Mouse (Mus musculus) kidney, embryonic 15.5 days (tissue): ENCODE measurements around the gene Rpgr. TPM values are rescaled to one million over a fixed set of nuclear protein-coding genes. Genes with fewer than 3 reads are reported as not detected.

ENCODE experiments used
- ATAC-seq: fragments of 200-750 bp; cut with Nextera tagmentation; replicated peaks from 2 replicates; pipeline ENCODE4 v1.8.0; 2017; ENCODE audit warnings: moderate TSS enrichment; ENCODE audit not compliant: low FRiP score
- H3K27ac ChIP-seq: fragments of 300-500 bp; sonication (generic); 2 replicates; pipeline ENCODE4 v1.5.1; 2015; ENCODE audit warnings: mild to moderate bottlenecking, inconsistent platforms
- H3K27me3 ChIP-seq: fragments of 300-500 bp; sonication (generic); 2 replicates; pipeline ENCODE4 v1.6.1; 2015; ENCODE audit warnings: inconsistent platforms
- H3K36me3 ChIP-seq: fragments of 300-500 bp; sonication (generic); 2 replicates; pipeline ENCODE4 v1.6.1; 2015; ENCODE audit warnings: inconsistent platforms
- H3K4me1 ChIP-seq: fragments of 300-500 bp; sonication (generic); 2 replicates; pipeline ENCODE4 v1.6.1; 2015; ENCODE audit warnings: inconsistent platforms
- H3K4me2 ChIP-seq: fragments of 300-500 bp; sonication (generic); 2 replicates; pipeline ENCODE4 v1.6.1; 2015; ENCODE audit warnings: moderate library complexity, mild to moderate bottlenecking, inconsistent platforms
- H3K4me3 ChIP-seq: fragments of 300-500 bp; sonication (generic); replicated peaks from 2 replicates; pipeline ENCODE4 v1.5.1; 2015; ENCODE audit warnings: mild to moderate bottlenecking, inconsistent platforms
- H3K9ac ChIP-seq: fragments of 300-500 bp; sonication (generic); 2 replicates; pipeline ENCODE4 v1.6.1; 2015; ENCODE audit warnings: mild to moderate bottlenecking, inconsistent platforms
- H3K9me3 ChIP-seq: fragments of 300-500 bp; sonication (generic); replicated peaks from 2 replicates; pipeline ENCODE4 v1.6.1; 2016; ENCODE audit warnings: inconsistent platforms
- WGBS: fragments of 180-500 bp; shearing (Covaris S2); methylation state at CpG from one replicate; pipeline ENCODE4 v1.1.7; 2015; ENCODE audit warnings: mixed read lengths; 5-methylcytosine and 5-hydroxymethylcytosine counted together
- polyA plus RNA-seq: library from polyadenylated mRNA; unstranded; fragments of >200 nt; fragmentation: Nextera tagmentation; extraction: Ambion mirVana; gene quantifications from 2 replicates; pipeline ENCODE4 v1.2.1, GENCODE M21; 2015

Gene Rpgr
- polyA plus RNA-seq, 1 experiment from 2014 or later = 20.0 TPM

DNA sequence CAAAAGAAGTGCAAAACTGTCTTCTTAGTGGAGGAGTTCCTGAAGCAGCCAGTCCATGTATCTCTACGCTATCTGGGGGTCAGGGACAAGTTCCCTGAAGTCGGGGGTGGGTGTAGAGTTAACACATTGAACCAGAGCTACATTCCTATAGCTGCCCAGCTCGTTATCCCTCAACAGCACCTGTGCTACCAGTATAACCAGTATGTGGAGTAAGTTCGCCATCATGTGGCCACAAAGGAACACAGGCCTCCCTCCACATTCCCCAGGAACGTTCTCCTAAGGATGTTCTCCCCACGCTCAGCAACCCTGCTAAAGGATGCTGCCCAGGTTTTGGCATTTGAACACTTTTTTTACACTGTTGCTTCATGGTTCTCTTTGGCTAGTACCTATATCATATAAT lies 146.0 kb downstream of the Rpgr start:
- no peaks in the 10 kb centered on the region for H3K4me1 ChIP-seq
- 25% methylated on average over 6 of the region's 6 CpGs for WGBS
- H3K36me3 ChIP-seq = no peaks in the 10 kb centered on the region
- no peaks in the 10 kb centered on the region for H3K9me3 ChIP-seq
- no peak overlapping the region for H3K4me3 ChIP-seq
- H3K9ac ChIP-seq = no peak overlapping the region
- H3K4me2 ChIP-seq = no peak overlapping the region
- ATAC-seq = 0 out of 2 replicates have a peak, but pooled peaks have one; percentile 56
- no peaks in the 10 kb centered on the region for H3K27me3 ChIP-seq
- no peak overlapping the region for H3K27ac ChIP-seq

DNA sequence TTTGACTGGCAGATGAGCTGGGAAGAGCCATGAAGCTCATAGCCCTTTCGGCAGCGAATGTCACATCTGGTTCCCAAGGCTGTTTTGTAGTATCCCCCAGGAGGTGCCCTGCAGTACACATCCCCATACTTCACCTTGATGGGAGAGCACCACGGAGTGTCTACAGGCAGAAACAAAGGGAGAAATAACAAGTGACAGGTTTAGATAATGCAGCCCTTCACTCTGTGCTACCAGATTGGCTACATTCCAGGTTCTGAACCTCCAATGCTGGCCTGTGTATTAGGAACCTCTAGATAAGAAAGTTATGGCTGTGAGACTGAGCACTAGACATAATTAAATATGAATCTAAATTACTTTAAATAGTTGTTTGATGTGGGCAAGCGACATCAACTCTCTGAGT lies 147.3 kb downstream of the Rpgr start:
- no peak for ATAC-seq
- Histone ChIP-seq H3K4me3 (no peak overlapping the region), H3K9ac (no peak overlapping the region), H3K9me3 (no peaks in the 10 kb centered on the region), H3K27me3 (no peaks in the 10 kb centered on the region), H3K36me3 (no peaks in the 10 kb centered on the region), H3K4me2 (no peak overlapping the region), H3K4me1 (no peaks in the 10 kb centered on the region), H3K27ac (no peak overlapping the region)
- WGBS = 75% methylated on average over 4 of the region's 4 CpGs

DNA sequence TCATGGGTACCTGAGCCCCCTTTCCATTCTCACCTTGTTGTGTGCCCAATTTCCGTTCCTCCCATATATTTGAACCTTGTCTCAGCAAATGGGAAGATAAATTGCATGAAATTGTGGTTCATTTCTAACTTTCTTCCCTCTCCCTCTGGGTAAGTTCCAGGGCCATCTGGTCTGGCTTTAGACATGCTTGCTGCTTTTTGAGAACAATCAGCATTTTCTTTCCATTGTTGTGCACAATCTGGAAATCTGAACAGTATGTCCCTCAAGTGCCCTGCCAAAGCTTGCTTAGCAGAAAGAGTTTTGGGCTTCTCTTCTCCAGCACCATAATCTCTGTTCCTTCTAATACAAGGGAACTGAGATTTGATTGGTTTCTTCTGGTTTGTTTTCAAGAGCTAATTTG lies 152.9 kb downstream of the Rpgr start:
- H3K27ac ChIP-seq = no peak overlapping the region
- H3K9ac ChIP-seq = no peak overlapping the region
- no peaks in the 10 kb centered on the region for H3K36me3 ChIP-seq
- WGBS = 84% methylated on average over 1 of the region's 1 CpGs
- ATAC-seq = no peak
- H3K4me1 ChIP-seq = no peaks in the 10 kb centered on the region
- no peak overlapping the region for H3K4me3 ChIP-seq
- no peaks in the 10 kb centered on the region for H3K9me3 ChIP-seq
- no peak overlapping the region for H3K4me2 ChIP-seq
- H3K27me3 ChIP-seq = no peaks in the 10 kb centered on the region

DNA sequence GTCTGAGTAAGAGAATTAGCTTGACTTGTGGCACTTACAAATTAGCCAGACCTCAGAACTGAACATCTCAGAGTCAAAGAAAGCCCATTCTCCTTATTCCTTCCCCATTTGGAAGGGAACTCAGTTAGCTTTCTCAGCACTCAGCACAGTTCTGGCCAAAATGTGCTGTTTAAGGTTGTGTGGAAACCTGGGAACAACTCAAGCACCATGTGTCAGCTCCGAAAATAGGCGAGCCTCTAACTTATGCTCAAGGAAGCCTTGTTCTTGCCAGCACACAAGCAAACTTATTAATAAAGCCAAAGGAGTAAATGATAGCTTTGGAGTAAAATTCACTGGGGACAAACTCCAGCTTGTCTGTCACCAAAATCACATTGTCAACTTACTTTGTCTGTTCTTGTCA lies 153.4 kb downstream of the Rpgr start:
- H3K36me3 ChIP-seq = no peaks in the 10 kb centered on the region
- H3K4me3 ChIP-seq = no peak overlapping the region
- 88% methylated on average over 2 of the region's 2 CpGs for WGBS
- H3K4me2 ChIP-seq = no peak overlapping the region
- no peaks in the 10 kb centered on the region for H3K9me3 ChIP-seq
- H3K4me1 ChIP-seq = no peaks in the 10 kb centered on the region
- no peak for ATAC-seq
- H3K27me3 ChIP-seq = no peaks in the 10 kb centered on the region
- no peak overlapping the region for H3K9ac ChIP-seq
- H3K27ac ChIP-seq = no peak overlapping the region

DNA sequence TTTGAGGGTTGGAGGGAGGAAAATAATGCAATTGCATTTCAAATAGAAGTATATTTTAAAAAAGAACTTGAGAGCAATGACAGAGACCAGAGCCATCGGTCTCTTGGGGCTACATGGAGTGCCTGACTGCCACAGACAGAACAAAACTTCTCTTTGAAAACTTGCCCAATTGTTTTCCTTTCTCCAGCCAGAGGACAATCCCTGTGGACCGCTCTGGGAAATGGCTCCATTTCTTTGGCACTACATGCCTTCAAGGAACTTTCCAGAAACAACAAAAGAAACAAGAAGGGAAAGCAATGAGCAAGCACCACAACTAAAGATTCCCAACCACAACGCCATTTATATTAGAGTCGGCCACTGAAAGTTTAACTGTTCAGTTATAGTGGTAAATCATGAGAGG lies 154.5 kb downstream of the Rpgr start:
- no peaks in the 10 kb centered on the region for H3K4me1 ChIP-seq
- no peak for ATAC-seq
- 86% methylated on average over 4 of the region's 4 CpGs for WGBS
- H3K9me3 ChIP-seq = no peaks in the 10 kb centered on the region
- no peak overlapping the region for H3K4me2 ChIP-seq
- no peaks in the 10 kb centered on the region for H3K36me3 ChIP-seq
- no peaks in the 10 kb centered on the region for H3K27me3 ChIP-seq
- H3K9ac ChIP-seq = no peak overlapping the region
- no peak overlapping the region for H3K27ac ChIP-seq
- H3K4me3 ChIP-seq = no peak overlapping the region

DNA sequence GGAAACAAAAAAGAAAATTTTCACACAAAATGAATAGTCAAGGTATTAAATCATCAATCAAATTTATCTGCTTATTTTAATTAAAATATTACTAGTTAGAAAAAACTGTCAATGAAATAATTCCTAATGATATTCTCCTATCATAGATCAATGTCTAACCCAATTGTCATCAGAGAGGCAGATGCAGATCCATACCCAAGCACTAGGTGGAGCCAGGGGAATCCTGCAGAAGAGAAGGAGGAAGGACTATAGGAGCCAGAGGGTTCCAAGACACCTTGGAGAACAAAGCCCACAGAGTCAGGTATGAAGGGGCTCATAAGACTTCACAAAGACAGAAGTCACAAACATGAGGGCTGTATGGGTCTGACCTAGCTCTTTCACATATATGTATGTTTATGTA lies 182.1 kb downstream of the Rpgr start:
- H3K27ac ChIP-seq = no peak overlapping the region
- no peaks in the 10 kb centered on the region for H3K27me3 ChIP-seq
- no peaks in the 10 kb centered on the region for H3K36me3 ChIP-seq
- ATAC-seq = no peak
- H3K4me1 ChIP-seq = no peaks in the 10 kb centered on the region
- H3K4me2 ChIP-seq = no peak overlapping the region
- H3K9me3 ChIP-seq = no peaks in the 10 kb centered on the region
- H3K4me3 ChIP-seq = no peak overlapping the region
- no peak overlapping the region for H3K9ac ChIP-seq

Other genes starting within 250 kb of the Rpgr start
- 19.9 and 20.0 TPM in 2 replicates for gene Srpx, start 99.2 kb downstream of the Rpgr start, polyA plus RNA-seq
- 0.18 and 0.70 TPM in 2 replicates for gene Otc, start 35.4 kb upstream of the Rpgr start, polyA plus RNA-seq